Comparison of ENCODE assay signal across 9 mouse cellular contexts in the genomic region with DNA sequence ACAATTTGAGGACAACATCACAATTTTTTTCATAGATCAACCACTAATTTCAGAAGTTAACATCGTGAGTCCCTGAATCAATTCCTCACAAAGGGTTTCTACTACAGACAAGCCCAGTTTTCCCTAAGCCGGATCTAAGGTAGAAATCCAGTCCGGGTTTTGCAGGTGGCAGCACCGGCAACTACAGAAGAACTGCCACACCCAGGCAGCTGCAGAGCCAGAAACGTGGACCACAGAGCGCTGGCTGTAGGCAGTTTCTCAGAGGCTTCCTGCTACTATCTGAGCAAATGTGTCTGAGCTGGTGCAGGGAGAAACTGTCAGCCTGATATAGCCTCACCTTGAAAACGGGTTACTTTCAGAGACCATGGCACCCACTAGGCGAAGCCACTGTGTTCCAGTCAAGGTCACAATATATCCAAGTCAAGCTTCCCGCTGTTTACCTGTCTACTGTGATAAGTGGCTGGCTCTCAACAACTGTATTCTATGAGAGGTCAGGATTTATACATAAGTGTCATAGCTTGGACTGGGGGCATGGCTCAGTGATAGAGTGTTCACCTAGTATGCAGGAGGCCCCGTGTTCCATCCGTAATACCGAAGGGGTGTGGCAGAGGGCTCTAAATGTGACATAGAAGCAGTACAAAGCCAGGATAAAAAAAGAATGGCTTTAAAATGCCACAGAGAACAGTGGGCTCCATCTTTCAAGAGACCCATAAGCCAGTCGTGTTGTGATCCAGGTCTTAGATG.
DNase-seq lines count a peak whose midpoint lies in the region; ATAC-seq and TF ChIP-seq lines count a peak whose summit lies in the region.
"Had no signal": no experiment of that assay in that cellular context is flagged by ENCODE, and none has a peak within 500 bp of the region (broad histone marks: within the 10 kb centered on the region; RNA-seq: fewer than 3 reads in every experiment).

No protein-coding gene starts in this region.

- peaks cover 30% of the 10 kb centered on the region; the same call in 1 of the 2 replicates for H3K27me3 ChIP-seq in heart, embryonic 13.5 days (replicated peaks)
- H3K27me3 ChIP-seq in kidney, postnatal 0 days (ENCODE audit: insufficient read depth, low read length): no peaks in the 10 kb centered on the region

- no peak overlapping the region for H3K27ac ChIP-seq in heart, embryonic 13.5 days (replicated peaks)
- no peak overlapping the region for H3K27ac ChIP-seq in kidney, postnatal 0 days

- H3K4me1 ChIP-seq in heart, embryonic 13.5 days: no peaks in the 10 kb centered on the region
- H3K4me1 ChIP-seq in kidney, postnatal 0 days (replicated peaks; ENCODE audit: insufficient read depth, low read length): no peaks in the 10 kb centered on the region

- no peak for TF ChIP-seq CTCF in kidney, postnatal 0 days (IDR thresholded peaks at IDR 0.05; ENCODE audit: low read depth)

- H3K36me3 ChIP-seq in heart, embryonic 13.5 days: no peaks in the 10 kb centered on the region
- H3K36me3 ChIP-seq in kidney, postnatal 0 days (ENCODE audit: insufficient read depth, low read length): no peaks in the 10 kb centered on the region
- H3K36me3 ChIP-seq: G1E had no signal

- no peak for ATAC-seq in heart, embryonic 13.5 days (ENCODE audit: extremely low read depth, insufficient number of reproducible peaks, low FRiP score, low TSS enrichment)
- no peak for ATAC-seq in kidney, postnatal 0 days (replicated peaks; ENCODE audit: low FRiP score, low read depth)

- H3K9me3 ChIP-seq in heart, embryonic 13.5 days: no peaks in the 10 kb centered on the region
- H3K9me3 ChIP-seq in kidney, postnatal 0 days (replicated peaks; ENCODE audit: low read length): no peaks in the 10 kb centered on the region
- H3K9me3 ChIP-seq: G1E had no signal

- no peak overlapping the region for H3K9ac ChIP-seq in heart, embryonic 13.5 days
- no peak overlapping the region for H3K9ac ChIP-seq in kidney, postnatal 0 days (ENCODE audit: low read depth, low read length)

- H3K4me3 ChIP-seq in heart, embryonic 13.5 days: no peak overlapping the region
- no peak overlapping the region for H3K4me3 ChIP-seq in kidney, postnatal 0 days (replicated peaks; ENCODE audit: low read depth, low read length)

- WGBS in heart, embryonic 13.5 days: 23% methylated on average over 13 of the region's 13 CpGs
- WGBS in kidney, postnatal 0 days: 43% methylated on average over 13 of the region's 13 CpGs

- DNase-seq in cerebellum, postnatal 36 days: peak; percentile 28 to 32
- DNase-seq in cerebellum, adult 8-10 months: no peak
- DNase-seq in embryo, embryonic 11.5 days (ENCODE audit: low read depth, low spot score): peak; percentile 26
- DNase-seq in kidney, postnatal 0 days (ENCODE audit: low spot score): peak; percentile 50
- DNase-seq in lung, postnatal 10 days: peak; percentile 44
- peak; percentile 63 for DNase-seq in retina, postnatal 1 day
- peak; percentile 47 for DNase-seq in yolk sac, embryonic 10.5 days (ENCODE audit: low spot score)

- peak overlapping the region; percentile 44 for H3K4me2 ChIP-seq in heart, embryonic 13.5 days
- peak overlapping the region; percentile 13; the same call in 1 of the 2 replicates for H3K4me2 ChIP-seq in kidney, postnatal 0 days (ENCODE audit: low read length)
